In genomic region chrX:56417541-56417940, GRCm38 (mm10) we compare ENCODE assay signal across 15 mouse cellular contexts. TPM values are rescaled to one million over a fixed set of nuclear protein-coding genes. Genes with fewer than 3 reads are reported as not detected.
DNase-seq lines count a peak whose midpoint lies in the region; ATAC-seq and TF ChIP-seq lines count a peak whose summit lies in the region.
"Had no signal": no experiment of that assay in that cellular context is flagged by ENCODE, and none has a peak within 500 bp of the region (broad histone marks: within the 10 kb centered on the region; RNA-seq: fewer than 3 reads in every experiment).

No protein-coding gene starts in this region.

- H3K9ac ChIP-seq in lung, postnatal 0 days (replicated peaks; ENCODE audit: low read depth), result no peak overlapping the region
- H3K9ac ChIP-seq in liver, postnatal 0 days (replicated peaks), result no peak overlapping the region
- H3K9ac ChIP-seq: embryonic facial prominence, embryonic 12.5 days had no signal

- no peaks in the 10 kb centered on the region for H3K4me1 ChIP-seq in lung, postnatal 0 days (ENCODE audit: insufficient read depth, low read depth, low read length)
- H3K4me1 ChIP-seq in liver, postnatal 0 days (ENCODE audit: insufficient read depth), result no peaks in the 10 kb centered on the region
- H3K4me1 ChIP-seq: embryonic facial prominence, embryonic 12.5 days; midbrain, embryonic 10.5 days had no signal

- no peak for TF ChIP-seq EP300 in lung, postnatal 0 days (IDR thresholded peaks at IDR 0.05)
- no peak for TF ChIP-seq EP300 in liver, postnatal 0 days (IDR thresholded peaks at IDR 0.05; ENCODE audit: low read depth)

- TF ChIP-seq CTCF in lung, postnatal 0 days (IDR thresholded peaks at IDR 0.05), result peak; percentile 27; the same call in 1 of the 2 replicates
- TF ChIP-seq CTCF in liver, postnatal 0 days (IDR thresholded peaks at IDR 0.05; ENCODE audit: low read depth), result peak; percentile 55

- H3K4me2 ChIP-seq in lung, postnatal 0 days (replicated peaks; ENCODE audit: low read depth, low read length), result no peak overlapping the region
- H3K4me2 ChIP-seq in liver, postnatal 0 days (ENCODE audit: low read depth, low read length), result no peak overlapping the region
- H3K4me2 ChIP-seq: embryonic facial prominence, embryonic 12.5 days had no signal

- DNase-seq in CD4-positive, CD25-positive, alpha-beta regulatory T cell, adult 2 months (ENCODE audit: low read depth, low spot score), result peak; percentile 56
- DNase-seq in lung, postnatal 0 days (ENCODE audit: low spot score), result no peak
- DNase-seq in lung, postnatal 10 days, result no peak
- DNase-seq in liver, postnatal 0 days, result peak; percentile 19
- DNase-seq in thymus, postnatal 4 days, result peak; percentile 36
- DNase-seq in kidney, adult 11 months, result no peak
- DNase-seq in c-Kit-positive CD71-positive TER-119-positive erythroid progenitor cells, embryonic 14.5 days (ENCODE audit: low spot score), result no peak
- DNase-seq: cerebellum, postnatal 10 days; lung, adult 18-20 months; retina, postnatal 1 day had no signal

- H3K9me3 ChIP-seq in lung, postnatal 0 days (ENCODE audit: low read length), result no peaks in the 10 kb centered on the region
- no peaks in the 10 kb centered on the region for H3K9me3 ChIP-seq in liver, postnatal 0 days (ENCODE audit: low read length)
- H3K9me3 ChIP-seq: embryonic facial prominence, embryonic 12.5 days; midbrain, embryonic 10.5 days had no signal

- H3K27ac ChIP-seq in lung, postnatal 0 days (ENCODE audit: low read length), result no peak overlapping the region
- no peak overlapping the region for H3K27ac ChIP-seq in liver, postnatal 0 days (ENCODE audit: low read depth)
- H3K27ac ChIP-seq: embryonic facial prominence, embryonic 12.5 days; midbrain, embryonic 10.5 days had no signal

- no peak for ATAC-seq in CD4-positive, CD25-positive, alpha-beta regulatory T cell, adult 4 months
- no peak for ATAC-seq in lung, postnatal 0 days
- no peak for ATAC-seq in liver, postnatal 0 days
- ATAC-seq: intestine, embryonic 16.5 days had no signal

- H3K4me3 ChIP-seq in lung, postnatal 0 days (ENCODE audit: low read depth, low read length), result no peak overlapping the region
- no peak overlapping the region for H3K4me3 ChIP-seq in liver, postnatal 0 days (ENCODE audit: low read depth, low read length)
- H3K4me3 ChIP-seq: embryonic facial prominence, embryonic 12.5 days; midbrain, embryonic 10.5 days had no signal

- no peaks in the 10 kb centered on the region for H3K36me3 ChIP-seq in lung, postnatal 0 days (ENCODE audit: insufficient read depth, low read length)
- no peaks in the 10 kb centered on the region for H3K36me3 ChIP-seq in liver, postnatal 0 days (replicated peaks; ENCODE audit: insufficient read depth, low read length)
- H3K36me3 ChIP-seq: embryonic facial prominence, embryonic 12.5 days; midbrain, embryonic 10.5 days had no signal

- 69% methylated on average over 4 of the region's 4 CpGs for WGBS in lung, postnatal 0 days
- 61% methylated on average over 4 of the region's 4 CpGs for WGBS in liver, postnatal 0 days (ENCODE audit: insufficient replicate concordance)

- H3K27me3 ChIP-seq in lung, postnatal 0 days (replicated peaks; ENCODE audit: insufficient read depth, low read length), result no peaks in the 10 kb centered on the region
- H3K27me3 ChIP-seq in liver, postnatal 0 days (ENCODE audit: insufficient read depth, low read length), result no peaks in the 10 kb centered on the region
- H3K27me3 ChIP-seq: embryonic facial prominence, embryonic 12.5 days had no signal

RNA-seq across cellular contexts. Expression of gene Gm2174, which starts 30.2 kb away (rescaled TPM):
- 10 to 100 TPM in 1 of 2 experiments, not detected in 1; 15.0 TPM for polyA plus RNA-seq in CD4-positive, CD25-positive, alpha-beta regulatory T cell, adult 4 months (2017; shearing (Covaris generic))
- 0.74 TPM in 1 of 2 replicates, not detected in the other for polyA plus RNA-seq in lung, postnatal 0 days (2015; fragmentation: Nextera tagmentation; extraction: Ambion mirVana)
- 0.90 TPM in 1 of 2 replicates, not detected in the other for polyA plus RNA-seq in liver, postnatal 0 days (2015; fragmentation: Nextera tagmentation; extraction: Ambion mirVana)
- polyA plus RNA-seq: large intestine, adult 2 months had no signal

RNA-seq across cellular contexts. Expression of gene Ints6l, which starts 37.1 kb away (rescaled TPM):
- 10 to 100 TPM; 24.7 to 33.4 TPM for polyA plus RNA-seq in CD4-positive, CD25-positive, alpha-beta regulatory T cell, adult 4 months (2017; shearing (Covaris generic))
- polyA plus RNA-seq in lung, postnatal 0 days (2015; fragmentation: Nextera tagmentation; extraction: Ambion mirVana), result 27.0 and 30.9 TPM in 2 replicates
- 12.8 and 14.1 TPM in 2 replicates for polyA plus RNA-seq in liver, postnatal 0 days (2015; fragmentation: Nextera tagmentation; extraction: Ambion mirVana)

RNA-seq across cellular contexts. Expression of gene Smim10l2a, which starts 43.2 kb away (rescaled TPM):
- polyA plus RNA-seq in CD4-positive, CD25-positive, alpha-beta regulatory T cell, adult 4 months (2017; shearing (Covaris generic)), result 1 to 10 TPM; 2.7 to 5.5 TPM
- 1.4 and 1.5 TPM in 2 replicates for polyA plus RNA-seq in lung, postnatal 0 days (2015; fragmentation: Nextera tagmentation; extraction: Ambion mirVana)
- polyA plus RNA-seq in liver, postnatal 0 days (2015; fragmentation: Nextera tagmentation; extraction: Ambion mirVana), result 0.13 and 0.22 TPM in 2 replicates

Comparison
In these comparisons a context has a peak if more than half of its experiments do, and no peak if none do; other contexts are left out.
1. DNase-seq: peak in CD4-positive, CD25-positive, alpha-beta regulatory T cell, adult 2 months (single experiment), liver, postnatal 0 days (single experiment) and thymus, postnatal 4 days (single experiment); none in lung, postnatal 0 days (single experiment), lung, postnatal 10 days (single experiment), kidney, adult 11 months (single experiment) and c-Kit-positive CD71-positive TER-119-positive erythroid progenitor cells, embryonic 14.5 days (single experiment).